Mouse (Mus musculus): ENCODE measurements at regions not wholly inside any gene's neighbourhood (a gene's known extent, or its start where the extent isn't known, plus 50 kb on each side); places are given as distances from the start of the nearest gene placed in this dataset.
"Not testable (repeated sequence)": the region's sequence is repeated elsewhere in the genome, so short reads cannot be mapped to it uniquely, and the experiment has no call there.

DNA sequence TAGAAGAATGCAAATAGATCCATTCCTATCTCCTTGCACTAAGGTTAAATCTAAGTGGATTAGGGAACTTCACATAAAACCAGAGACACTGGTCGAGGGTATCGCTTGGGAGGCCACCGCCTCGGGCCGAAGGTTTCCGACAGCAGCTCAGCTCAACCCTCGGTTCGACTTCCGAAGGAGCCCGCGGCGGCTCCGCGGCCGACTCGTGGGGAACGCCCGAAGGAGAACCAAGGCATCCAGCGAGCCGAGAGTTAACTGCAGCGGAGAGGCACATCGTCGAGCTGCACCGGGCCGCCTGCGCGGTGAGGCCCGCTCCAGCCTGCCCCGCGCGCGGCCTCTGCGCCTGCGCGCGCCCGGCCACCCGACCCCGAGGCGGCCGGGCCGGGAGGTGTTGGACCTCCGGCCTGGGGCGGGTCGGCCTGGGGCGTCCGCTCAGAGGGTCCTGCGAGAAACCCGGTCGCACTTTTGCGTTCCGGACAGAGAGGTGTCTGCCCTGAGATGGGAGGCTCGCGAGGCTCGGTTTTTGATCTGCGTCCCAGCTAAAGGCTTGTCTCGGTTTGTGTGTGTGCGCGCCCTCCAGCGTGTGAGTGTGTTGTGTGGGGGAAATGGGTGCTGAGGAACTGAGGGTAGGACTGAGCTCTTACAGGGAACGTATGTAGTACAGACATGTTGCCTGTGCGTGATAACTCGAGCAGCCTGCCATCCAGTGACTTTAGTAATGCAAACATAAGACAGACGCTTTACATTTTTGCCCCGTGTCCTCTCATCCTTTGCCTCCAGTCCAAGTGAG, 50.9 kb upstream of the Vmn2r9 start:
- H3K27ac ChIP-seq (replicated peaks); H3K27me3 ChIP-seq; H3K4me1 ChIP-seq (replicated peaks); H3K36me3 ChIP-seq; H3K9me3 ChIP-seq: not testable (repeated sequence)
- Histone ChIP-seq H3K9ac (peak overlapping the region; percentile 45; the same call in 1 of the 2 replicates), H3K4me2 (peak overlapping the region; percentile 48), H3K4me3 (peak overlapping the region; percentile 28)
- ATAC-seq (ENCODE audit: low read depth): peak; percentile 100
- WGBS: 2% methylated on average over 38 of the region's 65 CpGs

Measured in neural tube, embryonic 13.5 days (tissue).